Mouse (Mus musculus) embryonic stem cell, embryonic (primary cell): ENCODE data around the gene E330017A01Rik.

ENCODE experiments used
- CTCF ChIA-PET, 4 experiments: fragments of 300-600 bp in 2 of 4; fragments of 350-600 bp in 2 of 4; sonication (Branson Sonifier 250); formaldehyde crosslinking; loops; one replicate each; lab custom pipeline; 2022; ENCODE audit warnings: inconsistent platforms in 2 of 4; lab: Charles Lee
- POLR2A ChIA-PET, 4 experiments: fragments of 300-600 bp in 2 of 4; fragments of 350-600 bp in 2 of 4; sonication (Branson Sonifier 250); formaldehyde crosslinking; loops; one replicate each; lab custom pipeline; 2022; ENCODE audit warnings: antibody characterized with exemption in 4 of 4, inconsistent platforms in 1 of 4; lab: Charles Lee

The E330017A01Rik gene

GRCm38 (mm10) chr16:58638689-58639175 lies at the start of gene E330017A01Rik:
Gene E330017A01Rik, minus strand, starts transcription at chr16:58638739.
- POLR2A ChIA-PET = interaction anchor here in 1 of 4 experiments (2.4 kb wide), 1 partner anchor 31 kb away, joined by 8 read pairs; the partner anchor contains the start of gene Cpox

DNA sequence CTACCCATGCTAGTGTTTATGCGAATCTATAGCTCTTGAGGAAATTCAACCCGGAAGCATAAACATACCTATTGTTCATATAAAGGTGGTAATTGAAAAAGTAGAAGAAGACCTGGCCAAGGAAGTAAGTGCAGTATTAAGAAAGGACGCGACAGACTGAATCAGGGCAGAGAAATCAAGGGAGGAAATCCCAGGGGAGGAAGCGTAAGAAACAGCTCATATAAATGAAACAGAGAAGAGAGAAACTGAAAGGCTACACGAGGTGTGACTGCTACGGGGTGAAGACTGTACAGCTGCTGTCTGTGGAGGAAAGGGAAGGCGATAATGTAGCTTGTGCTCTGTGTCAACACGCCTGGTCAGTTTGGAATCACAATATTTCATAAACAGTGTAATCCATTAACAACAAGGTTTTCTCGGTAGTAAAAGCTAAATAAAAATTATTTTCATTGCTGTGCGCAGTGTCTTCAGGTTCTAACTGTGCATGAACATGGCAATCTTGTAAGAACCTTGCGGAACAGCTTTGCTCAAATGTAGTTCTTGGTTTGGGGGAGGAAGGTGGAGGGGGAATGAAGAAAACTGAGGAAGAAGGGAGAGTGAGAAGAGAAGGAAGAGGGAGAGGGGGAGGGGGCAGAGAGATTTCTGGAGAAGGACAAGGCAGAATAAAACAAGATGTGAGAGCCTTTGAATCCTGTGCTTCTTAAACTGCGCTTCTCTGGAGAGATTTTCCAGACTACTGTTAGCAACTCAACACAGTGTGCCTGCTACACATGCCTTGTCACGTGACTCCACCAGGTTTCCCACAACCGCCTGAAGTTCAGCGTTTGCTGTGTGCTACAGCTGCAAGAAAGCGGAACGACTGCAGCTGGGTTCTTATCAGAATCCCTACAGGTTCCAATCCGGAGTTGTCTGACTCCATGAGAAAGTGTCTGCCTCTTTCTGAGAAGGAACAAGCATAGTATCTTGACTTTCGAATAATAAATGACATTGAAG lies 47.3 kb upstream of the E330017A01Rik start:
- POLR2A ChIA-PET = interaction anchor here in 2 of 4 experiments (0.6 to 2.0 kb wide), 3 partner anchors 16 to 1194 kb away, joined by 4 to 5 read pairs (median 4); partner anchors contain the start of gene Cpox (in 1 of the 2)
- CTCF ChIA-PET = no interaction called here

More at GRCm38 (mm10) chr16:58638689-58639175, at the start of gene E330017A01Rik:
- CTCF ChIA-PET = no interaction called here

DNA sequence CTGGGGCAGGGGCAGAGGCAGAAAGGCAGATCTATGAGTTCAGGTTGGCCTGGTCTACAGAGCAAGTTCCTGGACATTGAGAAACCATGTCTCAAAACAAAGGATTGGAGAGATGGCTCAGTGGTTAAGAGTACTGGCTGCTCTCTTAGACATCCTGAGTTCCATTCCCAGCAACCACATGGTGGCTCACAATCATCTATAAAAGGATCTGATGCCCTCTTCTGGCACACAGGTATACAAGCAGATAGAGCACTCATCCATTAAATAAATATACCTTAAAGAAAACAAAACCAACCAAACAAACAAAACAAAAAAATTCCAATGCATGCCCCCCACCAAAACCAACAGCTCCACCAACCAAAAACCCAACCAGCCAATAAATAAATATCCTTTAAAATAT lies 46.0 kb upstream of the E330017A01Rik start:
- POLR2A ChIA-PET = interaction anchor here in 2 of 4 experiments (0.8 to 2.0 kb wide), 2 partner anchors 14 to 15 kb away, joined by 5 read pairs; partner anchors contain the start of gene Cpox (in 2 of the 2)
- CTCF ChIA-PET = no interaction called here

DNA sequence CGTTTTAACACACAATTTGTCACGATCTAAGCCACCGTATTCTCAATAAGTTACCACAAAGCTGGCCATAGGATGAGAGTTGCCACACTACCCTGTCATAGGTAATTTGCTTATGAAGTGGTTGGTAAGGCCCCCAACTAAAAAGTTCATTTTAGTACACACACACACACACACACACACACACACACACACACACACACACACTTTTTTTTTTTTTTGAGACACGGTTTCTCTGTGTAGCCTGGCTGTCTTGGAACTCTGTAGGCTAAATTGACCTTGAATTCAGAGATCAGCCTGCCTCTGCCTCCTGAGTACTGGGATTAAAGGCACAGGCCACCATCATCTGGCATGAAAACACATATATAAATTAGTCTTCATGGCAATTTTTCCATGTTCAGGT lies 45.4 kb upstream of the E330017A01Rik start:
- CTCF ChIA-PET = no interaction called here
- POLR2A ChIA-PET = no interaction called here

GRCm38 (mm10) chr16:58682870-58683269 lies 44.3 kb upstream of the E330017A01Rik start:
- ChIA-PET CTCF (no interaction called here), POLR2A (interaction anchor here in 1 of 4 experiments (2.1 kb wide), 1 partner anchor 12 kb away, joined by 8 read pairs; the partner anchor contains the start of gene Cpox)

DNA sequence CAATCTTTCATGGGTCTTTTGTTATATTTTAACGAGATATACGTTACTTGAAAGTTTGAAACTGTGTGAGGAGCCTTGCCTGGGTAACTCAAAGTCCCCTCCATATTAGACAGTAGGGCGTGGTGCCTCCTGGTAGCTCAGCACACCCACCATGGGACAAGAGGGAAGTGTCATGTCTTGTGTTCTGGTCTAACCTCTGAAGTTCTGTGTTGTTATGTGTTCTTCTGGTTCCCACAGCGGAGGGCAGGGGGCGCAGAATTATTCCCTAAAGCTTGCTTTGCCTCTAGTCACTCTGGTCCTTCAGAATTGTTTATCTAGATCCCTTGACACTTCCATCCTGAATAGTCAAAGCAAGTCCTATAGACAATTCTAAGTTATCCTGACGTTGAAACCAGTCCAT lies 43.5 kb upstream of the E330017A01Rik start:
- POLR2A ChIA-PET = interaction anchor here in 2 of 4 experiments (1.6 to 2.1 kb wide), 2 partner anchors 12 to 16 kb away, joined by 3 to 8 read pairs; partner anchors contain the start of gene Cpox (in 1 of the 2)

GRCm38 (mm10) chr16:58678660-58679059 lies 40.1 kb upstream of the E330017A01Rik start:
- ChIA-PET CTCF (no interaction called here), POLR2A (interaction anchor here in 1 of 4 experiments (0.9 kb wide), 1 partner anchor 49 kb away, joined by 4 read pairs; the partner anchor contains the start of gene Cldnd1)

More for the DNA sequence above, 43.5 kb upstream of the E330017A01Rik start:
- CTCF ChIA-PET = no interaction called here

DNA sequence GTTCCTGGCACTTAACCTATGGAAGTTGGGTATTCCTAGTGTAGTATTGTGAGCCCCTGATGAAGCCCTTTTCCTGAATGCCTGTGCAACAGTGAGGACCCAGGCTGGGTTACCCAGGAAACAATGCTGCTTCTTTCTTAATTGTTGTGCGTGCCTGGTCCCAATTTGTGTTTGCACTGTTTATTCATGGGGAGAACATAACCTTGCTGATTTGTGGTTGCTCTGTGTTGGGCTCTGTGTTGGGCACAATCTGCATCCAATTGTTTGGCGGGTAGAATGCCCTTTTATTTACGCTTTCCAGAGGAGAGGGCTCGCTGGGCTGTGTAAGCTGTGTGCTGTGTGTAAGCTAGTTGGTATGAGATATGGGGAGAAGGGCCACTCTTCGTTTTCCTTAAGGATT lies 39.0 kb upstream of the E330017A01Rik start:
- POLR2A ChIA-PET = no interaction called here
- CTCF ChIA-PET = no interaction called here

GRCm38 (mm10) chr16:58676633-58677032 lies 38.1 kb upstream of the E330017A01Rik start:
- CTCF ChIA-PET = no interaction called here
- POLR2A ChIA-PET = interaction anchor here in 2 of 4 experiments (0.7 to 0.9 kb wide), 2 partner anchors 51 kb away, joined by 3 read pairs; partner anchors contain the start of gene Cldnd1 (in 2 of the 2)

DNA sequence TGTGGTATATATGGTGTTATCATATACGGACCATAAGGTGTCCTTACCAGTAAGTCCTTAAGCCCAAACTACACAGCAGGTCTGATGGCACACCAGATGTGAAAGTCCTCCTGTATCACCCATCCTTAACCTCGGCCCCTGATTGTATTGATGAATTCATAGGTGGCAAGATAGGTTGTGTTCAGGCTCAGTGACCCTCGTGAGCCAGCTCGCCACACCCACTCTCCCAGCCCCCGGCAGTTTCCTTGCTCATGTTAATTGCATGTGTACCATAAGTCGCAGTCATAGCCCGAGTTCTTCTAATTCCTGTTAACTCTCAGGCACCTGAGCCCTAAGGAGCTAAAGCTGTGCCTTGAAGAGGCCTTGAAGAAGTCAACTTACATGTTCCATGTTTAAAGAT lies 37.6 kb upstream of the E330017A01Rik start:
- ChIA-PET POLR2A (interaction anchor here in 1 of 4 experiments (0.9 kb wide), 1 partner anchor 51 kb away, joined by 3 read pairs; the partner anchor contains the start of gene Cldnd1), CTCF (interaction anchor here in 1 of 4 experiments (1.2 kb wide), 1 partner anchor 222 kb away, joined by 4 read pairs; no protein-coding TSS in a partner anchor)

DNA sequence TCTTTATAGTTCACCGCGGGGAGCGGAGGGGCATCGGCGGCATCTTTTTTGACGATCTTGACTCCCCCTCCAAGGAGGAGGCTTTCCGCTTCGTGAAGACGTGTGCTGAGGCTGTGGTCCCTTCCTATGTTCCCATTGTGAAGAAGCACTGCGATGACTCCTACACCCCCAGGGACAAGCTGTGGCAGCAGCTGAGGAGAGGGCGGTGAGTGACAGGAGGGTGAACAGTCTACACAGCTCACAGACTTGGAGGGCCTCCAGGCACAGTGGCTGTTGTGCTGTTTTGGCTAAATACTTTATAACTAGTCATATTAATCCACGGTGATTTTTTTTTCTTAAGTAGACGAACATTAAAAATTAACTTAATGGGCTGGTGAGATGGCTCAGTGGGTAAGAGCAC lies 36.7 kb upstream of the E330017A01Rik start:
- ChIA-PET CTCF (interaction anchor here in 1 of 4 experiments (1.2 kb wide), 1 partner anchor 221 kb away, joined by 4 read pairs; no protein-coding TSS in a partner anchor), POLR2A (interaction anchor here in 1 of 4 experiments (1.0 kb wide), 1 partner anchor 151 kb away, joined by 3 read pairs; the partner anchor contains the start of gene St3gal6)

- ChIA-PET POLR2A (no interaction called here), CTCF (interaction anchor here in 1 of 4 experiments (0.5 kb wide), 1 partner anchor 74 kb away, joined by 3 read pairs; no protein-coding TSS in a partner anchor)
These were observed 35.4 kb upstream of the E330017A01Rik start for GRCm38 (mm10) chr16:58673811-58674410.

DNA sequence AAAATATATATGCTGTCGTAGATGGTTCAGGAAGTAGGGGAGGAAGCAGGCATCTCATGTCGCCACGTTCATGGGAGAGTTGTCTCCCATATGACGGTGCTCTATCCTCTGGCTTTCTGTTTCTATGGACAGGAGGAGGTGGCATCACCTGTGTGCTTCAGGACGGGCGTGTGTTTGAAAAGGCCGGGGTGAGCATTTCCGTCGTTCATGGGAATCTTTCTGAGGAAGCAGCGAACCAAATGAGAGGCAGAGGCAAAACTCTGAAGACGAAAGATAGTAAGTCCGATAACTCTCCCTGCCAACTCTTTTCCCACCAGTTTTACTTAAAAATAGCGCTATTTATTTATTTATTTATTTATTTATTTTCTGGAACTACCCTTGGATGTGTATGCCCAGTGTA lies 33.9 kb upstream of the E330017A01Rik start:
- CTCF ChIA-PET = interaction anchor here in 1 of 4 experiments (0.7 kb wide), 1 partner anchor 154 kb away, joined by 3 read pairs; no protein-coding TSS in a partner anchor
- POLR2A ChIA-PET = interaction anchor here in 1 of 4 experiments (1.2 kb wide), 1 partner anchor 11 kb away, joined by 3 read pairs; no protein-coding TSS in a partner anchor

- POLR2A ChIA-PET = interaction anchor here in 3 of 4 experiments (0.7 to 2.4 kb wide), 11 partner anchors 10 to 211 kb away, joined by 3 to 8 read pairs (median 5); partner anchors contain the start of genes Cldnd1 (in 1 of the 3) and E330017A01Rik (in 1 of the 3)
- CTCF ChIA-PET = interaction anchor here in 1 of 4 experiments (0.5 kb wide), 1 partner anchor 112 kb away, joined by 4 read pairs; no protein-coding TSS in a partner anchor
These were observed 32.9 kb upstream of the E330017A01Rik start for GRCm38 (mm10) chr16:58671212-58671985.

GRCm38 (mm10) chr16:58670643-58671042 lies 32.1 kb upstream of the E330017A01Rik start:
- ChIA-PET CTCF (interaction anchor here in 3 of 4 experiments (0.5 to 1.7 kb wide), 4 partner anchors 112 to 220 kb away, joined by 3 to 5 read pairs (median 4); no protein-coding TSS in a partner anchor), POLR2A (interaction anchor here (0.5 to 2.4 kb wide), 25 partner anchors 10 to 1000 kb away, joined by 3 to 15 read pairs (median 5); partner anchors contain the start of genes Cldnd1 (in 3 of the 4), Dcbld2 (in 1 of the 4) and E330017A01Rik (in 1 of the 4))

DNA sequence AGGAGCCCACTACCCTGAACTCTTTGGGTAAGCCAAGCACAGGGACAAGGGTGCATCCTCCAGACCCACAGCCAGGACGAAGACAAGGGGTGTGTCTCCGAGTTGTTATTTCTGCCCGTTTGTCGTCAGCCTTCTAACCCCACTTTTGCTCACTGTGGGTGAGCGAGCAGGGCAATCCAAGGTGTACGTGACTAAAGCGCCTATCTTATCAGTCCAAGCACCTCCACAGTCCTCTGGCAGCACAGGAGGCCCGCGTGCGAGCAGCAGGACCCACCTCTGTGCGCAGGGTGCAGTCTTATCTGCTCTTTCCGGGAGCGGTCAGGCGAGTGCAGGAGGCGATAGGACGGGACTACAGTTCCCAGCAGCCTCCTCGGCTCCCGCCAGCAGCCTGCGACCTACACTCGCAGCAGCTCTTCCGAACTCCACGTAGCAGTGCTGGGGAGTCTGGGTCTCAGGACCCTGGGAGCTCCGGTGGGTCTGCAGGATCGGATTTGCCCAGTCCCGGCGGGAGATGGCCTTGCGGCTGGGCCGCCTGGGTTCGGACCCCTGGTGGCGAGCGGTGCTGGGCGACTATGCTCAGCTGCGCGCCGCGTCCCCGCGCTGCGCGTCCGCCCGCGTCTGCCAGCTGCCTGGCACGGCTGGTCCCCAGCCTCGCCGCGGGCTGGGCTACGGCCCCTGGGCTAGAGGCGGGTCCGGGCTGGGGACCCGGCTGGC lies 31.5 kb upstream of the E330017A01Rik start, which contains the start of gene Cpox:
Gene Cpox, plus strand, starts transcription at position 376 of the 714 bp plus-strand sequence.
- CTCF ChIA-PET = interaction anchor here in 2 of 4 experiments (0.6 to 1.7 kb wide), 5 partner anchors 58 to 219 kb away, joined by 3 to 5 read pairs (median 3); partner anchors contain the start of gene Cldnd1 (in 1 of the 2)
- POLR2A ChIA-PET = interaction anchor here (0.5 to 2.4 kb wide), 28 partner anchors 10 to 1000 kb away, joined by 3 to 15 read pairs (median 4); partner anchors contain the start of genes Cldnd1 (in 3 of the 4), Dcbld2 (in 3 of the 4) and E330017A01Rik (in 1 of the 4)
